Mouse (Mus musculus) ovary, postnatal 36 days (tissue): ENCODE results near the gene Vps16.

Source experiments
- DNase-seq: peaks from one replicate; pipeline ENCODE4 v3.0.0; 2022; ENCODE audit warnings: low spot score, mixed read lengths

Gene Vps16

DNA sequence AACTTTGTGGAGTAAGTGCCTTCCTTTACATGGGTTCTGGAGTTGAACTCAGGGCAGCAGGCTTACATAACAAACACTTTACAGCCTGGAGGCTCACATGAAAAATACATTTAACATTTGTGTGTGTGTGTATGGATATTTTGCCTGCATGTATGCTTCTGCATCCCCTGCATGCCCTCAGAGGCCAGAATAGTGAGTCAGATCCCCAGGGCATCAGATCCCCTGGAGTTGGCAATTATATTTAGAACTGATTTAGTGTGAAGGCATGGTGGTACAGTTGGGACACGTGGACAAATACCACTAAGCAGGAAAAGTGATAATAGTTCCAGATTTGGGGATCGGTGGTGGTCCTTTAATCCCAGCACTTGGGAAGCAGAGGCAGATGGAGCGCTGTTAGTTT lies 35.4 kb downstream of the Vps16 start:
- DNase-seq = no peak

DNA sequence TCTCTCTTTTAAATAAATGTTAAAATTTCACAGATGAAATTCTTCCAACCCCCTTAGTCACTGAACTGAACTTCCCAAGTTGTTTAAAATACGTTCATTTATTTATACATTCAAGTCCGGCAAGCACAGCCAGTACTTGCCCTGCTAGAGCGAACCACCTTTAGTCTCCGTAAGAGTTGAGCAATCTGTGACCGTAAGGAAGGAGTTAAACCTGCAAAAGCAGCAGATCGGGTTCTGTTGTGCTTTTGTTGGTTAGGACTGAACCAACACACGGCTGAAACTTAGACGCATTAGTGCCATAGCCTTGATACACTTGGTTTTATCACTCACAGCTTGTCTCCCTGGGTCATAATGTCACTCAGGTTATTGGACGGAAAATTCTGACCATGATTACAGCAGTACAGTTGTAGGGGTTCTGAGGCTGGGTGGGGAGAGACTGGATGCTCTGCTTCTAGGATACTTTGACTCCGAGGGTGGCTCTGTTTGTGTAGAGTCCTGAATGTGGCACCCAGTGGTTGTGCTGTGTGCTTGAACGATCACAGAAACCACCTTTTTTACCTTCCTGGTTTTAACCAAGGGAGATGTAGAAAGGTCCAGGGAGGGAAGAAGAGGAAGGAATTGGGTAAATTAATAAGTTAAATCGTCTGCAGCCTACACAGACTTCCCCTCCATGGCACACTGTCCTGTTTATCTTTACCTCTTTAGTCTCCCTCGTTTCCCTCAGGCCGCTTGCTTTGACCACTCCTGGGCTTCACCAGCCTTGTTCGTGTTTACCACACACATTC lies 37.3 kb downstream of the Vps16 start:
- DNase-seq = no peak

DNA sequence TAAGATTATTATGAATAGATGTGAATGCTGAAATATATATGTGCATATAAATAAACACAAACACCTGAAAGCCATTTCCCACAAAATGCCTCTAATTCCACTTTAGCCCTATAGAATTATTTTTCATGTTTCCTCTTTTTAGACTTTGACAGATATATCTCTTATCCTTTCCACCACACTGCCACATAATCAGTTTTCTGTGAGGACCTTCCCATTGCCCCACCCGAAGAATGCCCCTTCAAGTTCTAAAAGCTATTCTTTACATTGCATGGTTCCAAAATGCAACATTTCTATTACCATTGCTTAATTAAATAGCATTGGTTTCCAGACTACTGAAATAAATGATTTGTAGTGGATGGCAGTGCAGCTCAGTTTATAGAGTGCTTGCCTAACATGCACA lies 42.3 kb downstream of the Vps16 start:
- no peak for DNase-seq

DNA sequence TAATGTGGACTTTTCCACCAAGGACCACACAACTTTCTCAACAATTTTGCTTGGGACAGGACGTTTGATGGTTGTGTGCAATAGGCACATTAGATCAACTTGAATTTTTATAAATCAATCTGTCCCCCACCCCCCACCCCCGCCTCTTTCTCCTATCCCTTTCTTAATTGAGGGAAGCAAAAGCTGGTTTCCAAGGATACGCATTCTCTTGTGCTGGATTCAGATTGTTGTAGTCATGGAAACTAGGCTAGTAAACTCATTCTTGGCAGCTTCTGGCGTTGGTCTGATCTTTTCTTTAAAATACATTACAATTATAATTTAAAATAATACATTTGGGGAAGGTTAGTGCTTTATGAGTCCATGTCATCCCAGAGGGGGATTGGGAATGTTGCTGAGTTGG lies 45.2 kb downstream of the Vps16 start:
- no peak for DNase-seq

DNA sequence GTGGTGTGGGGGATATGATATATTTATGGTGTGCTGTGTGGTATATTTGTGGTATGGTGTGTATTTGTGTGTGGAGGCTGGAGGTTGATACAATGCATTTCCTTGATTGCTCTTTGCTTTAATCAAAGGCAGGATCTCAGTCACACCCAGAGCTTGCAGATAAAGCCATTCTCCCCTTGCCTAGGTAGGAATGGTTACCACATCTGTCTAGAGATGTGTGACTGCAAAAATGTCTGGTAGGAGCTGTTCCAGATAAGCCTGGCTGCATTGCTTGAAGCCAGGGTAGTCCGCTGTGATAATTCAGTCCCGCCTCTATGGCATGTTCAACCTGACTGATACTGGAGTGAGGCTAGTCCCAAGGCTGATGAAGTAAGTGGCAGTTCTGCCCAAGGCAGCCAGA lies 45.8 kb downstream of the Vps16 start:
- DNase-seq = no peak

DNA sequence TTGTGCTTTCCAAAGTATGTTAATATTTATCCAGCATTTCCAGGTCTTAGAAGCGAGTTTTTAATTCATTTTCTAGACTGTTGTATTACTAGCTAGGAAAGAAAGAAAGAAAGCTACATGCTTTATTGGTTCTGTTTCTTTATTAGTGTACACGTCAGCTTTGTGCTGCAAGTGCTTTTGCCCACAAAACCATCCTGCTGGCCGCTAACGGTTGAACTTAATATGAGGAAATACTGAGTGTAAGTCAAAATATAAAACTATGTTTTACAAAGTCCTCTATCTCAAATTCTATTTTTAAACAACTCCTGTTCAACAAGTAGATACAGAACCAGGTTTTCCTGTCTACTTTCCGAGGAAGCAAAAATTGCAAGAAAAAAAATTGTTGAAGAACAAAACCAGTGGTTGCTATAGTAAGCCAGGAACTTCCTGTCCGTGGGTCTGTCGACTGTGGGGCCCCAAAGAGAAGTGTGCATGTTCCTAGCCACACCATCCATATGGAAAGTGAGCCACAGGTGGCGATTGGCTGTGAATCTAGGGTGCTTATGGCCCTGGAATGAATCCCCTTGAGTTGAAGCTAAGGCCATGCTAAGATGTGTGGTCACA lies 48.9 kb downstream of the Vps16 start:
- no peak for DNase-seq

DNA sequence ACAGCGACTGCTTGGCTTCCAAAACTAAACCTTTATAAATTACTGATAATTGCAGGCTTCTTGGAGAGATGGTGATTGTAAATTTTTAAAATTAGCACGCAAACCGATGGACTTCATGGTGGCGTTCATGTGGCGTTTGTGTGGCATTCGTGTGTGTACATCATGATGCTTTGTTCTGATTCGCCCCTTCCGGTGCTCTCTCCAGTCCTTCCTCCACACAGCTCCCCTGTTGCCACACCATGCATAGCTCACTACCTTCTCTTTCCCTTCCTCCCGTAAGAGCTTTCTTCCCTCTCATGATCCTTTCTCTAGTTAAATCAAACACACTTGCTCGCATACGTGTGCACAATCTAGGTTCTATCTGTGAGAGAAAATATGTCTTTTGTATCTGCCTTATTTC lies 51.6 kb downstream of the Vps16 start:
- no peak for DNase-seq

DNA sequence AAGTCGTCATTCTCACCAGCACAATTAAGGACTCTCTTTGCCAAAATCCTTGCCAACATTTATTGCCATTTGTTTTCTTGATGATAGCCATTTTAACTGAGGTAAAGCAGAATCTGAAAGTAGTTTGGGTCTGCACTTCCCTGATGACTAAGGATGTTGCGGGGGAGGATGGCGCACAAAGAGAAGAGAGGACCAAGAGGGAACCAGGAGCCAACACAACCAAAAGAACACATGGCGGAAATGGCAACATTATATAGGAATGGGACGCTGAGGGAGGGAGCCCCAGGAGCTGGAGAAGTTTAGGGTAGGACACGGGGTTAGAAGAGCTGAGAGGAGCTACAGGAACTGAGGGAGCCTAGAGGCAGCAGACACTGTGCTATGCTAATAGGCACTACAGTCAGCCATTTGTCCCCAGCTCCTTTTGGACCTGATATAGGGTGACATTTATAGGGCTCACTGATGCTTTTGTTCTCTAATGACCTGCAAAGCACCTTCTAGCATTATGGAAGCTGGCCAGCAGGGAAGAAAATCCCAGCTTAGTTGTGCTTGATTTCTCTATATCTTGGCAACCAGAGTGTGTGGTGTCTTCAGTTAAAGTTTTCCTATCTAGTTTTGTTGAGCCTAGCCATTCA lies 52.6 kb downstream of the Vps16 start:
- DNase-seq = no peak

DNA sequence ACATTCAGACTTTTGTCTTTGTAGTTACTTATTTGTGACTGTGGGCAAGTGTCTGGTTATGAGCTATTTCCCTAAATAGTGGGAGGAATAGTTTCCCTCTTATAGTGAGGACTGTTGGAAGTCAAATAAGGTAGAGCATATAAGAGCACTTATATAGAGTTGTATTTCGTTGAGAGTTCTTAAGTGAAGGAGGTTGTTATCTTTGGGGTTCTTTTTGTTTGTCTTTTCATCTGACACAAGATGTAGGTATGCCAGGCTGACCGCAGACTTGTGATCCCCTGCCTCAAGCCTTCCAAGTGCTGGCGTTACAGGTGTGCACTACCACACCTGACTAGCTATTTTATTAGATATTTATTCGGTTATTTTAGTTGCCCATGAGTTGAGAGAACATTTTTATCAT lies 58.0 kb downstream of the Vps16 start:
- DNase-seq = no peak

DNA sequence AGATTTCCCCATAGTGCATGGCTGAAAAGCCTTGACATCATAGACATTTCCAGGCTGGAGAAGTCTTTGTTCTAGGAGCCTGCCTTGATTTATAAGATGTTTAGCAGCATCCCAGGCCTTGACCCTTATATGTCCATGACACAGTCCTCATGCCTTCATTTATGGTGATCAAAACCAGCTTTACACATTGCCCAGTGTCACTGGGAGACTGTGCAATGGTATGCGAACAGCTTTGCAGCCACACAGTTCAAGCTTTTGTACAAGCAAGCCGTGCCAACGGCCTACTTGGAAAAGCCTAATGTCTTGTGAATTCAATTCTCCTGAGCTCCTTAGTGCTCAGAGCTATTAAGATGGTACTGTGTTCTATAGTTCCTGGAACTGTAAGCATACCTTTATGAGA lies 58.6 kb downstream of the Vps16 start:
- no peak for DNase-seq

DNA sequence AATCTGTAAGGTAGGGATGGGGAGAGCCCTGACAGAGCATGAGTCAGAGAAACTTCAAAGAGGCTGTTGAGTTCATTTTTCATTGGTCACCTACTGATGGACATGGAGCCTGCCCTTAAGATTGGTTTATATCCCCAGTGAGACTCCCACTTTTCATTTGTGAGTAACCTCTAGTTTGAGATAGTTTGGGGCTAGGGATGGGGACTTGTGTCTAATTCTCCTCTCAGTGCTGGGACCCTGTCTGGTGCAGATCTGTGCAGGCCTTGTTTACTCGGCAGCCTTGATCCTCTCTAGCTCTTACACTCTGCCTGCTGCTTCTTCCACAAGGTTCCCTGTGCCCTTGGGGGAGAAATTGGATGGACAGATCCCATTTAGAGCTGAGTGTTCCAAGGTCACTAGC lies 60.1 kb downstream of the Vps16 start:
- no peak for DNase-seq

DNA sequence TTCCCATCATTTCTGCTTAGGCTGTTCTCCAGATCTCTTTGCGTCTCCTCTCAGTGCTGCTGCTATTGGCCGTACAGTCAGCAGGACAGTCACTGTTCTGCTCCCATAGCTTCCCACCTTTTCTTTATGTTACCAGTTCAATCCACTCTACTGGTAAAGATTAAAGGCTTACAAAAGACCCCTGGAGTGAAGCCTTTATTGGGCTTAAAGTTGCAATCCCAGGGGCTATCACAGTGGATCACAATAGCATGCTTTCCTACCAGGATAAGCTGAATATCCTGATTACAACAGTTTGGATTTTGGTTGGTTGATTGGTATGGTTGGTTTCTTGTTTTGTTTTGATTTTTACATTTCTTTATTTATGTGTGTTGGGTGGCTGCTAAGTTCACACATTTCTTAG lies 63.9 kb downstream of the Vps16 start:
- no peak for DNase-seq

DNA sequence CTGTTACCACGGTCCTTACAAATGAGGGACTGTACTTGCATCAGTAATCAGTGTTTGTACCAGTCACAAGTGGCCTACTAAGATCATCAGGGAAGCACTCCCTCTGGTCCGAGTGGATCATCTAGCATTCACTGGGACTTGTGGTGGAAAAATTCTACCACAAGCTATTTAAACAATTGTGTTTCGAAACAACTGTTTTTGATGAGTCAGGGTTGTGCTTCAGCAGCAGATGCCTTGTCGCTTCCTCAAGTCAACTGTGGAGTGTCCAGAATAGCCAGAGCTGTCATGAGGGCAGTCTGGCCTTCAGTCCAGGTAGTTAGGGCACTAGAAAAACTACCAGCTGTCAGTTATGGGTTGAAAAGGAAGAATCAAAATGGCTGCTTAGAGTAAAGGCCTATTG lies 64.5 kb downstream of the Vps16 start:
- DNase-seq = no peak

DNA sequence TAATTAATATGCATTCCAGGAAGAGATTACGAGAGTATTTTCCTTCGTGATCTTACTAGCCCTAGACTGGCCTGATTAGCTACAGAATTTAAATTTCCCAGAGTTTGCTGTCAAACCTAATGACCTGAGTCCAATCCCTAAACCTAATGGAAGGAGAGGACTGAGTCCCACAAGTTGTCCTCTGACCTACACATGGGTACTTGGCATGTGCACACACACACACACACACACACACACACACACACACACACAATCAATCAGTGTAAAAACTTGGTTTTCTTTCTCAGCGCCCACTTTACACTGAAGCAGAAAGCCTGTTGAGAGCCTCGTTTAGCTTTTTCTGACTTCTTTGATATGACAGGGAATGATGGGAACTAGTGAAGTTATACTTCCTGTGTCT lies 67.0 kb downstream of the Vps16 start:
- DNase-seq = no peak

DNA sequence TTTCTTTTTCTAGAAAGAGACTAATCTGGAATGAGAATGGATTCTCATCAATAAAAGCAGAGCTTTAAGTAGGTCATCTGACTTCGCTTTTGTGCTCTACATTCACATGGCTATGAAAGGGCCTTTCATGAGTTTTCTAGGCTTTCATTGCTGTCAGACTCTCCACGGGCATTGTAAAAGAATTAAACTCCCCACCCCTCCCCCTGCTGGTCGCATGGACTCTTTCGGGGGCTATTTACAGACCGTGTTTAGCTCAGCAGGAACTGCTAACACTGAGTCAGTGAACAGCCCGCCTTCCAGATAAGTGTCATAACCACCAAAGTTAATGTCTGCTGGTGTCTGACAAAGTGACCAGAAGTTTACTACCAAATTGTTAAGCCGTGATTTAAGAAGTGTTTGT lies 67.4 kb downstream of the Vps16 start:
- no peak for DNase-seq
